Mouse (Mus musculus) retina, postnatal 7 days (tissue): ENCODE results near the gene Lpin2.

Experiments used
- DNase-seq: peaks from one replicate; pipeline ENCODE4 v3.0.0-alpha.2; 2012; ENCODE audit warnings: low read depth, low spot score

The Lpin2 gene

DNA sequence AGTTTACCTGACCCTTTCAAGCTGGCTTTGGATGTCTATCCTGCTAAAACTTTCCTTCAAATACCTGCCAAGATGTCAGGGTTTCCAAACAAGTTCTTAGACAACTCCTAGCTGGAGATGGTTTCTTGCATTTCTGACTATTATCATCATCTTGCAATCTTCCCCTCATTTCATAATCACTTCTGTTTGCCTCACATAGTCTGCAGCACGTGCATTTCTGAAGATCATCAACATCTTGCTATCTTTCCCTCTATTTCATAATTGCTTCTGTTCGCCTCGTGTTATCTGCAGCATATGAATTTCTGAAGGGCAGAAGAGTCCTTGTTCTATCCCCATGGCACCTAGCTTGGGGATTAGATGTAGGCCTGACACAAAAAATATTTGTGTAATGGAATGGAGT, 112.2 kb downstream of the Lpin2 start:
- no peak for DNase-seq
